Comparison of ENCODE assay signal across 9 mouse cellular contexts in genomic region chr11:68502902-68503629, GRCm38 (mm10). TPM values are rescaled to one million over a fixed set of nuclear protein-coding genes. Genes with fewer than 3 reads are reported as not detected.
DNase-seq lines count a peak whose midpoint lies in the region; ATAC-seq and TF ChIP-seq lines count a peak whose summit lies in the region.
"Had no signal": no experiment of that assay in that cellular context is flagged by ENCODE, and none has a peak within 500 bp of the region (broad histone marks: within the 10 kb centered on the region; RNA-seq: fewer than 3 reads in every experiment).

Gene Pik3r6, plus strand, starts transcription at chr11:68503019.

- TF ChIP-seq CTCF in hindbrain, postnatal 0 days (IDR thresholded peaks at IDR 0.05; ENCODE audit: low read depth): no peak
- no peak for TF ChIP-seq CTCF in liver, postnatal 0 days (IDR thresholded peaks at IDR 0.05; ENCODE audit: low read depth)

- no peak within 1 kb of the TSS for H3K9ac ChIP-seq in midbrain, embryonic 16.5 days (ENCODE audit: low read depth, low read length)
- H3K9ac ChIP-seq in hindbrain, postnatal 0 days (replicated peaks; ENCODE audit: low read length): no peak within 1 kb of the TSS
- peak within 1 kb of the TSS; percentile 21; the same call in 1 of the 2 replicates for H3K9ac ChIP-seq in liver, postnatal 0 days (replicated peaks)
- H3K9ac ChIP-seq in stomach, embryonic 16.5 days (ENCODE audit: low read length): no peak within 1 kb of the TSS

- no peaks in the 10 kb centered on the region for H3K4me1 ChIP-seq in midbrain, embryonic 16.5 days (ENCODE audit: control insufficient read depth, insufficient read depth, low read length)
- H3K4me1 ChIP-seq in midbrain, embryonic 10.5 days: no peaks in the 10 kb centered on the region
- H3K4me1 ChIP-seq in hindbrain, postnatal 0 days (ENCODE audit: insufficient read depth, low read length): no peaks in the 10 kb centered on the region
- H3K4me1 ChIP-seq in liver, postnatal 0 days (ENCODE audit: insufficient read depth): peaks cover 10% of the 10 kb centered on the region
- 0 out of 2 replicates have a peak, but pooled peaks cover 4% of the 10 kb centered on the region for H3K4me1 ChIP-seq in stomach, embryonic 16.5 days (ENCODE audit: control insufficient read depth, insufficient read depth, low read length)

- H3K4me3 ChIP-seq in midbrain, embryonic 16.5 days (ENCODE audit: low read depth, low read length): no peak within 1 kb of the TSS
- H3K4me3 ChIP-seq in midbrain, embryonic 10.5 days: no peak within 1 kb of the TSS
- no peak within 1 kb of the TSS for H3K4me3 ChIP-seq in hindbrain, postnatal 0 days (ENCODE audit: low read length)
- peak within 1 kb of the TSS; percentile 31 for H3K4me3 ChIP-seq in liver, postnatal 0 days (ENCODE audit: low read depth, low read length)
- peak within 1 kb of the TSS; percentile 24 for H3K4me3 ChIP-seq in stomach, embryonic 16.5 days (replicated peaks; ENCODE audit: low read length)

- H3K4me2 ChIP-seq in midbrain, embryonic 16.5 days (ENCODE audit: low read length): 0 out of 2 replicates have a peak within 1 kb of the TSS, but pooled peaks have one; percentile 7
- peak within 1 kb of the TSS; percentile 22; the same call in 1 of the 2 replicates for H3K4me2 ChIP-seq in hindbrain, postnatal 0 days (ENCODE audit: low read depth, low read length)
- peak within 1 kb of the TSS; percentile 56 for H3K4me2 ChIP-seq in liver, postnatal 0 days (ENCODE audit: low read depth, low read length)
- H3K4me2 ChIP-seq in stomach, embryonic 16.5 days (ENCODE audit: low read depth, low read length): peak within 1 kb of the TSS; percentile 27; the same call in 1 of the 2 replicates

- whole genome bisulfite sequencing in midbrain, embryonic 16.5 days: 88% methylated on average over 8 of the region's 8 CpGs
- WGBS in midbrain, embryonic 10.5 days: 84% methylated on average over 8 of the region's 8 CpGs
- WGBS in hindbrain, postnatal 0 days: 86% methylated on average over 8 of the region's 8 CpGs
- WGBS in liver, postnatal 0 days (ENCODE audit: insufficient replicate concordance): 59% methylated on average over 8 of the region's 8 CpGs
- 80% methylated on average over 8 of the region's 8 CpGs for WGBS in stomach, embryonic 16.5 days

- H3K9me3 ChIP-seq in midbrain, embryonic 16.5 days (replicated peaks; ENCODE audit: control insufficient read depth, low read length, poor library complexity, severe bottlenecking): no peaks in the 10 kb centered on the region
- H3K9me3 ChIP-seq in midbrain, embryonic 10.5 days (replicated peaks): no peaks in the 10 kb centered on the region
- H3K9me3 ChIP-seq in hindbrain, postnatal 0 days (ENCODE audit: low read length): no peaks in the 10 kb centered on the region
- no peaks in the 10 kb centered on the region for H3K9me3 ChIP-seq in liver, postnatal 0 days (ENCODE audit: low read length)
- H3K9me3 ChIP-seq in stomach, embryonic 16.5 days (replicated peaks; ENCODE audit: control insufficient read depth, low read length): no peaks in the 10 kb centered on the region

- no peak for DNase-seq in midbrain, embryonic 10.5 days (ENCODE audit: low spot score)
- no peak for DNase-seq in hindbrain, postnatal 0 days (ENCODE audit: low spot score)
- no peak for DNase-seq in liver, postnatal 0 days
- DNase-seq in embryo, embryonic 10.5 days (ENCODE audit: low spot score): no peak
- DNase-seq in thymus, postnatal 36 days: no peak
- DNase-seq in cerebellum, postnatal 14 days: no peak
- DNase-seq: right cerebral cortex, adult 18-20 months had no signal

- no peak for ATAC-seq in midbrain, embryonic 16.5 days
- ATAC-seq in hindbrain, postnatal 0 days: no peak
- ATAC-seq in liver, postnatal 0 days: peak; percentile 36; the same call in 1 of the 2 replicates
- no peak for ATAC-seq in stomach, embryonic 16.5 days (ENCODE audit: insufficient read depth, low FRiP score)

- no peaks in the 10 kb centered on the region for H3K36me3 ChIP-seq in midbrain, embryonic 16.5 days (ENCODE audit: control insufficient read depth, insufficient read depth, low read length)
- no peaks in the 10 kb centered on the region for H3K36me3 ChIP-seq in midbrain, embryonic 10.5 days
- no peaks in the 10 kb centered on the region for H3K36me3 ChIP-seq in hindbrain, postnatal 0 days (ENCODE audit: insufficient read depth, low read length)
- H3K36me3 ChIP-seq in liver, postnatal 0 days (replicated peaks; ENCODE audit: insufficient read depth, low read length): no peaks in the 10 kb centered on the region
- no peaks in the 10 kb centered on the region for H3K36me3 ChIP-seq in stomach, embryonic 16.5 days (ENCODE audit: control insufficient read depth, insufficient read depth, low read length)

- no peaks in the 10 kb centered on the region for H3K27me3 ChIP-seq in midbrain, embryonic 16.5 days (ENCODE audit: control insufficient read depth, insufficient read depth, low read depth, low read length)
- H3K27me3 ChIP-seq in midbrain, embryonic 10.5 days (ENCODE audit: low read depth, poor library complexity, severe bottlenecking): no peaks in the 10 kb centered on the region
- H3K27me3 ChIP-seq in hindbrain, postnatal 0 days (ENCODE audit: insufficient read depth, low read length): no peaks in the 10 kb centered on the region
- 0 out of 2 replicates have a peak, but pooled peaks cover 4% of the 10 kb centered on the region for H3K27me3 ChIP-seq in liver, postnatal 0 days (ENCODE audit: insufficient read depth, low read length)
- H3K27me3 ChIP-seq in stomach, embryonic 16.5 days (ENCODE audit: control insufficient read depth, insufficient read depth, low read length): no peaks in the 10 kb centered on the region

- H3K27ac ChIP-seq in midbrain, embryonic 16.5 days (ENCODE audit: low read length): no peak within 1 kb of the TSS
- no peak within 1 kb of the TSS for H3K27ac ChIP-seq in midbrain, embryonic 10.5 days (replicated peaks)
- no peak within 1 kb of the TSS for H3K27ac ChIP-seq in hindbrain, postnatal 0 days
- peak within 1 kb of the TSS; percentile 57; the same call in 1 of the 2 replicates for H3K27ac ChIP-seq in liver, postnatal 0 days (ENCODE audit: low read depth)
- H3K27ac ChIP-seq in stomach, embryonic 16.5 days (ENCODE audit: low read length): no peak within 1 kb of the TSS

- TF ChIP-seq EP300 in liver, postnatal 0 days (IDR thresholded peaks at IDR 0.05; ENCODE audit: low read depth): no peak

RNA-seq across cellular contexts. Expression of gene Pik3r6, which starts in this region (rescaled TPM):
- polyA plus RNA-seq in midbrain, embryonic 16.5 days (2015; fragmentation: Nextera tagmentation; extraction: Ambion mirVana): 1.3 and 2.5 TPM in 2 replicates
- polyA plus RNA-seq in midbrain, embryonic 10.5 days (2016; fragmentation: Nextera tagmentation; extraction: Ambion mirVana): 1.6 TPM in 2 replicates
- total RNA-seq in hindbrain, postnatal 0 days (2014; rRNA removed): 1.5 and 2.7 TPM in 2 replicates
- polyA plus RNA-seq in hindbrain, postnatal 0 days (2015; fragmentation: Nextera tagmentation; extraction: Ambion mirVana): 1.3 and 1.7 TPM in 2 replicates
- polyA plus RNA-seq in liver, postnatal 0 days (2015; fragmentation: Nextera tagmentation; extraction: Ambion mirVana): 2.4 and 2.5 TPM in 2 replicates
- 3.2 and 3.8 TPM in 2 replicates for polyA plus RNA-seq in stomach, embryonic 16.5 days (2015; fragmentation: Nextera tagmentation; extraction: Ambion mirVana)

Comparison
In these comparisons a context has a peak if more than half of its experiments do, and no peak if none do; other contexts are left out.
1. H3K4me3 ChIP-seq: peak in liver, postnatal 0 days (single experiment) and stomach, embryonic 16.5 days (single experiment); none in midbrain, embryonic 16.5 days (single experiment), midbrain, embryonic 10.5 days (single experiment) and hindbrain, postnatal 0 days (single experiment).
2. Peak in every context shown above with its lines, with median percentiles within 50 percentile points of each other: H3K4me2 ChIP-seq.